Mouse (Mus musculus) C2C12 (cell line): ENCODE measurements around the gene Oxct1. TPM values are rescaled to one million over a fixed set of nuclear protein-coding genes. Genes with fewer than 3 reads are reported as not detected.

Experiments used
- H3K27me3 ChIP-seq: one replicate; pipeline ENCODE4 v1.6.1; 2011; ENCODE audit not compliant: control insufficient read depth, insufficient read depth, insufficient read length
- H3K36me3 ChIP-seq: one replicate; pipeline ENCODE4 v1.6.1; 2011; ENCODE audit not compliant: control insufficient read depth, insufficient read depth
- H3K4me3 ChIP-seq: one replicate; pipeline ENCODE4 v1.5.1; 2011; ENCODE audit warnings: mild to moderate bottlenecking, control low read depth; ENCODE audit not compliant: poor library complexity, insufficient read depth, severe bottlenecking
- H3K79me2 ChIP-seq: one replicate; pipeline ENCODE4 v1.6.1; 2011; ENCODE audit not compliant: control insufficient read depth, insufficient read depth
- H3K79me3 ChIP-seq: one replicate; pipeline ENCODE4 v1.6.1; 2011; ENCODE audit warnings: low read depth, control low read depth
- H3ac ChIP-seq: one replicate; pipeline ENCODE3; 2011; ENCODE audit warnings: low read depth; ENCODE audit not compliant: control insufficient read depth, insufficient read length
- CEBPB ChIP-seq: IDR thresholded peaks from one replicate; pipeline ENCODE4 v1.6.1; 2011; ENCODE audit warnings: low read depth, mild to moderate bottlenecking, control low read depth, moderate library complexity
- CTCF ChIP-seq: IDR thresholded peaks from one replicate; pipeline ENCODE4 v1.5.1; 2011; ENCODE audit not compliant: control insufficient read depth, insufficient read depth, insufficient read length
- FOSL1 ChIP-seq: IDR thresholded peaks from one replicate; pipeline ENCODE4 v1.8.0; 2011; ENCODE audit warnings: mild to moderate bottlenecking, low read length; ENCODE audit not compliant: poor library complexity, insufficient read depth, severe bottlenecking
- MAX ChIP-seq: IDR thresholded peaks from one replicate; pipeline ENCODE4 v1.6.1; 2011; ENCODE audit warnings: mild to moderate bottlenecking, control low read depth
- MYOD1 ChIP-seq: IDR thresholded peaks from one replicate; pipeline ENCODE4 v1.6.1; 2011; ENCODE audit warnings: low read depth; ENCODE audit not compliant: control insufficient read depth, insufficient read length
- MYOG ChIP-seq: IDR thresholded peaks from one replicate; pipeline ENCODE4 v1.6.1; 2011; ENCODE audit not compliant: control insufficient read depth, insufficient read length; ENCODE audit errors: extremely low read depth
- USF1 ChIP-seq: IDR thresholded peaks from one replicate; pipeline ENCODE4 v1.6.1; 2011; ENCODE audit warnings: low read depth, mild to moderate bottlenecking, control low read depth, moderate library complexity
- polyA plus RNA-seq: library from polyadenylated mRNA; unstranded; fragments of >200 nt; fragmentation: generic; extraction: Trizol; gene quantifications from one replicate; pipeline ENCODE4 v1.2.1, GENCODE M21; 2012; ENCODE audit warnings: missing spikeins

Oxct1 gene
- polyA plus RNA-seq, 1 experiment, result 36.2 TPM

GRCm38 (mm10) chr15:4139516-4139915, 113.3 kb downstream of the Oxct1 start:
- H3K27me3 ChIP-seq, result no peaks in the 10 kb centered on the region
- H3K4me3 ChIP-seq, result no peak overlapping the region
- no peak overlapping the region for H3ac ChIP-seq
- no peaks in the 10 kb centered on the region for H3K79me3 ChIP-seq
- TF ChIP-seq MAX (no peak), USF1 (no peak), MYOD1 (no peak), FOSL1 (no peak), CTCF (no peak)
- H3K79me2 ChIP-seq, result no peaks in the 10 kb centered on the region
- peaks cover 11% of the 10 kb centered on the region for H3K36me3 ChIP-seq

GRCm38 (mm10) chr15:4145352-4145751, 119.2 kb downstream of the Oxct1 start:
- no peaks in the 10 kb centered on the region for H3K79me3 ChIP-seq
- H3K27me3 ChIP-seq, result no peaks in the 10 kb centered on the region
- H3ac ChIP-seq, result no peak overlapping the region
- H3K4me3 ChIP-seq, result no peak overlapping the region
- no peaks in the 10 kb centered on the region for H3K79me2 ChIP-seq
- H3K36me3 ChIP-seq, result peaks cover 24% of the 10 kb centered on the region
- TF ChIP-seq CTCF (no peak), FOSL1 (no peak), CEBPB (no peak), MAX (no peak), MYOD1 (no peak), USF1 (no peak), MYOG (no peak)

GRCm38 (mm10) chr15:4147700-4148099, 121.5 kb downstream of the Oxct1 start:
- H3K27me3 ChIP-seq, result no peaks in the 10 kb centered on the region
- no peak for TF ChIP-seq MAX
- TF ChIP-seq MYOG, result no peak
- TF ChIP-seq USF1, result no peak
- no peaks in the 10 kb centered on the region for H3K79me2 ChIP-seq
- no peak overlapping the region for H3ac ChIP-seq
- H3K79me3 ChIP-seq, result no peaks in the 10 kb centered on the region
- peaks cover 20% of the 10 kb centered on the region for H3K36me3 ChIP-seq
- H3K4me3 ChIP-seq, result no peak overlapping the region

GRCm38 (mm10) chr15:4148649-4149389, 122.6 kb downstream of the Oxct1 start:
- no peak for TF ChIP-seq MAX
- no peak for TF ChIP-seq MYOD1
- TF ChIP-seq CTCF, result no peak
- H3K27me3 ChIP-seq, result no peaks in the 10 kb centered on the region
- no peaks in the 10 kb centered on the region for H3K79me2 ChIP-seq
- H3K36me3 ChIP-seq, result peaks cover 20% of the 10 kb centered on the region
- no peaks in the 10 kb centered on the region for H3K79me3 ChIP-seq
- no peak overlapping the region for H3K4me3 ChIP-seq
- no peak overlapping the region for H3ac ChIP-seq

GRCm38 (mm10) chr15:4154646-4155045, 128.5 kb downstream of the Oxct1 start:
- Histone ChIP-seq H3K27me3 (no peaks in the 10 kb centered on the region), H3K4me3 (no peak overlapping the region), H3K79me2 (no peaks in the 10 kb centered on the region), H3K36me3 (peaks cover 14% of the 10 kb centered on the region), H3ac (no peak overlapping the region), H3K79me3 (no peaks in the 10 kb centered on the region)
- TF ChIP-seq CTCF, result no peak
- TF ChIP-seq MAX, result no peak
- TF ChIP-seq CEBPB, result no peak
- TF ChIP-seq MYOD1, result no peak
- no peak for TF ChIP-seq FOSL1
- TF ChIP-seq MYOG, result no peak
- TF ChIP-seq USF1, result no peak

GRCm38 (mm10) chr15:4167946-4168345, 141.8 kb downstream of the Oxct1 start:
- TF ChIP-seq CEBPB (no peak), MAX (no peak), MYOD1 (no peak), USF1 (no peak)
- no peaks in the 10 kb centered on the region for H3K27me3 ChIP-seq

GRCm38 (mm10) chr15:4171600-4171999, 145.4 kb downstream of the Oxct1 start:
- Histone ChIP-seq H3K27me3 (no peaks in the 10 kb centered on the region), H3K36me3 (no peaks in the 10 kb centered on the region), H3ac (no peak overlapping the region), H3K79me3 (no peaks in the 10 kb centered on the region), H3K79me2 (no peaks in the 10 kb centered on the region), H3K4me3 (no peak overlapping the region)
- TF ChIP-seq MYOG, result no peak
- TF ChIP-seq MAX, result no peak
- no peak for TF ChIP-seq CTCF
- TF ChIP-seq MYOD1, result no peak
- TF ChIP-seq FOSL1, result no peak
- no peak for TF ChIP-seq USF1
- TF ChIP-seq CEBPB, result no peak

More at GRCm38 (mm10) chr15:4167946-4168345, 141.8 kb downstream of the Oxct1 start:
- H3K79me2 ChIP-seq, result no peaks in the 10 kb centered on the region
- H3ac ChIP-seq, result no peak overlapping the region
- no peaks in the 10 kb centered on the region for H3K36me3 ChIP-seq
- no peak overlapping the region for H3K4me3 ChIP-seq
- H3K79me3 ChIP-seq, result no peaks in the 10 kb centered on the region
